Mouse (Mus musculus) frontal cortex, adult 2 months (tissue): ENCODE results near the gene Crabp2. TPM values are rescaled to one million over a fixed set of nuclear protein-coding genes. Genes with fewer than 3 reads are reported as not detected.

Experiments used
- DNase-seq, 2 experiments: peaks; one replicate each; pipeline ENCODE4 v3.0.0; 2022; ENCODE audit warnings: low spot score in 1 of 2; ENCODE audit errors: extremely low spot score in 1 of 2
- polyA plus RNA-seq: library from polyadenylated mRNA; depleted of rRNA; stranded (reverse); fragments of >200 nt; gene quantifications from 2 replicates; pipeline ENCODE4 v1.2.3, GENCODE M21; 2012

Crabp2 gene
- polyA plus RNA-seq, 1 experiment, result 11.0 TPM

DNA sequence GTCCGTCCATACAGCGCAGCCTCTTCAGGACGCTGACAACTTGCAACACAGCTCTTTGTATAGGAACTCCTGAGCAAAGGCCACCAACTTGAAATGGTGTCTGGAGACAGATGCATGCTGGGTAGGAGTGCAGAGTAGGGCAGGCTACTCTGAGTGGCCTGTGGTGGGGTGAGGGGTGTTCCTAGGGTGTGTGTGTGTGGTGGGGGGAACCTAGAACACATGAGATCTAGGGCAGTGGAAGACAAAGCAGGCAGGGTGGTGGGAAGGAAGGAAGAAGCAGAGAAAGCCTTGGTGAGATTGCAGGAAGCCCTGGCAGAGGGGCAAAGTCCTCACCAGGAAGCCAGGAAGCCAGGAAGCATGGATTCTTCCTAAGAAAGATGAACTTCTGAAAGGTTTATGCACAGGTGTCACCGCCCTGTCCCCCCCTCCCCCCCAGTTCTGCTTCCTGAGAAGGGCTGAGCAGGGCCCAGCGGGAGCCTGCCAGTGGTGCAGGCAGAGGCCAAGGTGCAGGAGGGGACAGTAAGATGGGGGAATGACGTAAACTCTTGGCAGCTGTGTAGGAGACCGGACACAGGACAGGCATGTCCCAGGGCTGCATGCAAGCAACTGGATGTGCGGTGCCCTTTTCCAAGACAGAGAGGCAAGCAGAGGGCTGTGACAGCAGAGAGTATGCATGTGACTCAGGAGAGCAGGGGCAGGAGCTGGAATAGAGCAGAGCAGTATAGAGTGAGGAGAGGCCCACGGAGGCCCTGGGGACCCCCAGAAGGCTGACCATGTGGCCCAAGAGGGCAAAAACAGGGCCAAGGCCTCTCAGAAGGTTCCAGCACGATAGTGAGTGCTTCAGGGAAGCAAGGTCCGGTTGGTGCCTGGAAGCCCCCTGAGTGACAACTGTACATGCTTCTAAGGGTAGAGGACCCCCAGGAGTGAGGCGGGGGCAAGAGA is 33.7 kb downstream of the Crabp2 start:
- no peak for DNase-seq

DNA sequence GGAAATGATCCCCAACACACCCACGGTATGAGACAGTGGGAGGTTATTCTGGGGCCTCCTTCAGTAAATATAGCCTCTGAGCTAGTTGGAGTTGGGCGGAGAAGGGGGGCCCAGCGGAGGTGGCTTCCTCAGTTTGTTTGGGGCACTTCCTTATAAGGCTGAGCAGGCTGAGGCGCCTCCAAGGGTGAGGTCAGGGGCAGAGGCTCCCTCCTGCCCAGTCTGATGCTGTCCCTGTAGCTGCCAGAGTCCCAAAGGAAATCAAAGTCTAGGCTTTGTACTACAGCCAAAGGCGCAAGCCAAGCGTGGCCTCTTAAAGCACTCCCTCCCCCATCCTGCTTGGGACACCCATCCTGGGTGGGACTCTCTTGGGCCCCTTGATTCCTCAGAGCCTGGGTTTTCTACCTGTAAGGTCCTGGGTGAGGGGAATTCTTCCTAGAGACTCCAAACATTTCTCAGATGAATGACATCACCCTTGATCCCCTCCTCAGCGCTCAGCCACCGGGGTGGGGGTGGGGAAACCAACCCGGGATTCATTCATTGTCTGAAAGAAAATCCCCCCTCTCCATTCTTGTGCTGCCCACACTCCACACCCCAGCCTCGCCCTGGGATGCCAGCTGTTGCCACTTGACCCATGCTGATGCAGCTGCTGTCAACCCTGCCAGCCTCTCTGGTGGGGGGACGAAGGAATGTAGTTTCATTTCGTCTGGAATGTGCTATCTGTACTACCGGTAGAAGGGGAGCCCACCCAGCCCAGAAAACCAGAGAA is 34.6 kb downstream of the Crabp2 start:
- DNase-seq, result no peak

DNA sequence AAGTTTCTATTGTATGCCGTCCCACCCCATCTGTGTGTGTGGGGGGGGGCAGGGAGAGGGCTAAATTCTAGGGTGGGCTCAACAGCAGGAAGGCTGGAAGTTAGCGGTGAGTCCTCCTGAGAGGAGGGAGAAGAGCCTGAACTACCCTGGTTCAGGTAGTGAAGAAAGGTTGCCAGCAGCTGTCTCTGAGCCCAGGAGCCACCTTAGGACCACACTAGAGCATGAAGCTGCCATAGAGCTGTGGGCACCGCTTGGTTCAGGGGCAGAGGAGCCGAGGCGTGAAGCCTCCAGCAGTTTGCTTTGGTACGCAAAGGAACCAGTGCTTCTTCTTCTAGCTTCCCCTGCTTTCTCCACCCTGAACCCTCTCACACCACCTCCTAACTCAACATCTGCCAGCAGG is 35.2 kb downstream of the Crabp2 start:
- no peak for DNase-seq

DNA sequence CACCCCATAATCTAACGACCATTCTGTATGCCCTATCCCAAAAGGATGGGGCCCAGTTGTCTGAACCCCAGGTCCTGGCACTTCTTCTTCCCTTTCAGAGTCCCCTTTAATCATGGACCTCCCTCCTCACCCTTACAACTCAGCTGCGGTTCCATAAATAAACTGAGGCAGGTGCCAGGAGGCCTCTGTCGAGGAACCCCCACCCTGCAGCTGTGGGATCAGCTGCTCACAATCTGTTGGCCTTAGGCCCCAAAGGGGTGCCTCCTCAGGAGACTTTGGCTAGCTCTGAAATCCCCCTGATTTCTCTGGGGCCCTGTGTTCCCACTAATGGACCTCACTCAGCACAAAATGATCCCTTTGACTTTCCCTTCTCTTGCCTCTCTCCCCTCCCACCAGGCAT is 35.6 kb downstream of the Crabp2 start:
- no peak for DNase-seq

DNA sequence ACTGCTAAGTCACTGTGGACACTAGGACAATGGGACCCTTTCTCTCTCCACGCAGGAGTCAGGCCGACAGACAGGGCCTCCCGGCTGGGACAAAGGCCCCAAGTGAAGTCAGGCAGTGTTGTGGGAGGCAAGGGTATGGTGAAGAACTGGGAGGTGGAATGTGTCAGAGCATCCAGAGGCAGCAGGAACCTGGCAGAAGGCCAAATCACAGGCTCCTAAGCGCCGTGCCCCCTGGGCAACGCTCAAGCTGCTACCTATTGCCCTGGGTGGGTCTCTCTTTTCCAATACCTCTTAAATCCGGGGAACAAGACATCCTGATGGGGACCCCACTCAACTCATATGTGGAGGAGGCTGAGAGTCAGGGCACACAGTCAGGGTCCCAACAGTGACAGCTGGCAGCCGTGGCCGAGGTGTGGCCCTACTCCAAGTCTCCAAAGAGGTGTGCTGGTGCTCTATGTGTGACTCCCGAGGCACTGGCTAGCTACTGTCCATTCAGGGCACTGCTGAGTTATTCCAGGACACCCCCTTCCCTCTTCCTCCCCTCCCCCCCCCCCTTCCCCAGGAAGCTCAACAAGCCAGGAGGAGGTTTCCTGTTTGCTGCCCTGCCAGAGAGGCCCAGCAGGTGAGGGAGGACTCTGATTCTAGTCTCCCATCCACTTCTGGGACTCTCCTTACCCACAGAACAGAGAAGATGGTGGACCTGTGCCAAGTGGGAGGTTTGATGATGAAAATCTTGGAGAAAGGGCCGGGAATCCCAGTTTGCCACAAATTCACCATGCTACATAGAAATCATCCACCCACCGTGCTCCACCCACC is 37.2 kb downstream of the Crabp2 start:
- DNase-seq, result no peak

GRCm38 (mm10) chr3:87986868-87987267 is 38.4 kb downstream of the Crabp2 start:
- DNase-seq, result peak; percentile 81 to 97

GRCm38 (mm10) chr3:87987633-87988032 is 39.2 kb downstream of the Crabp2 start:
- no peak for DNase-seq

DNA sequence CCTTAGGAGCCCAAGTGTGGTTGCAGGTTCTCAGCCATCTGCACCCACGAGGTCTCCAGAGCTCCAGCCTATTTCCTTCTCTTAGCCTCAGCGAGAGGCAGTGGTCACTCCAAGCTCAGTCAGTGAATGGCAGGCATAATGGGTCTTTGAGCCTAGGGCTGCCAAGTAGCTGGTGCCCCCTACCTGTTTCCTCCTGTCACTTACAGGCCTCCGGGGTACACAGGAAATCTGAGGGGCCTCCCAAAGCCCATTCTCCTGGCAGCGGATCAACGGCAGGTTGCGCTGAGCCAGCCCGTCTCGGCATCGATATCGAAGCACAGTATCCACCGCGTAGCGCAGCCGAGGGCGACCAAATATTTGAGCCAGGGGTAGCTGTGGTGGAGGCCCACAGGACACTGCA is 39.6 kb downstream of the Crabp2 start:
- DNase-seq, result no peak

DNA sequence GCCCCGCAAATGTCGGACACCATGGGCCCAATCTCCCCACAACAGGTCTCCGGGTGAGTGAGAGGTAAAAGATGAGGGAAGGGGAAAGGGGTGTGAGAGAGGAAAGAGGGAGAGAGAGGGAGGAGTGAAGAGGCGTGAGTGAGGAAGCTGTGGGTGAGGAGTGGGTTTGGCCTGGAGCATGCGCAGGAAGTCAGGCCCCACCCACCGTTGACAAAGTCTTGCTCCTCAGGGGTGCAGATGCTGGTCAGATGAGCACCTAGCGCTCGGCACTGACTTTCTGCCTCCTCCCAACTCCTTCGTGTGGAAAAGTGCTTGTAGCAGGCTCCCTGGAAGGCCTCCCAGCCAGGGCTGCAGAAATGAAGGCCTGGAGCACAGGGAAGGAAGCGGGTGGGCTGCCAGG is 41.5 kb downstream of the Crabp2 start:
- no peak for DNase-seq

GRCm38 (mm10) chr3:87993436-87993835 is 45.0 kb downstream of the Crabp2 start:
- DNase-seq, result no peak

- DNase-seq, result no peak
Measured at GRCm38 (mm10) chr3:87995331-87995730, 46.9 kb downstream of the Crabp2 start.

GRCm38 (mm10) chr3:87996401-87996800 is 47.9 kb downstream of the Crabp2 start:
- no peak for DNase-seq

DNA sequence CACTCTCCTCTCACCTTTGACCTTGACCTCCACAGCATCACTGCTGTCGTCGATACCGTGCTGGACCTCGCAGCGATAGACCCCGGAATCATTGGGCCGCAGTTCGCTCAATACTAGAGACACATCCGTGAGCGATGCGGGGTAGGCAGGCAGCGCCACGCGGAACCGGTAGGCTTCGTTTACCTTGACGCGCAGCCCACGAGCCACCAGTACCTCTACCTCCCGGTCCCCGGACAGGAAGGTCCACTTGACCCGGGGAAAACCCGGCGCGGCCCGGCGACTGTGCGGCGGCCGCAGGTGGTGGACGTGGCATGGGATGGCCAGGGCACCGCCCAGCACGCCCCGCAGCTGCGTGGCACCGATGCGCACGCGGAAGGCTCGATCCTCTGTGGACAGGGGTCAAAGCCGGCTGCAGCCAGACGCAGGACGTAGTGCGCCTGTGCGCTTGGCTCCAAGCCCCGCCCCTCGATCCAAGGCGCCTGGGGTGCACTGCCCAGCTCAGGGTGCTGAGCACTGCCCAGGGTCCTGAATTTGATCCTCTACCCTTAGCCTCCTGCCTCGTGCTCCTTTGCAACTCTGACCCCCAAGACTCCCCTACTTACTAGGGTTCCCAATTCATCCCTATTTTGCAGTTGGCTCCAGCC is 48.6 kb downstream of the Crabp2 start:
- DNase-seq, result no peak

DNA sequence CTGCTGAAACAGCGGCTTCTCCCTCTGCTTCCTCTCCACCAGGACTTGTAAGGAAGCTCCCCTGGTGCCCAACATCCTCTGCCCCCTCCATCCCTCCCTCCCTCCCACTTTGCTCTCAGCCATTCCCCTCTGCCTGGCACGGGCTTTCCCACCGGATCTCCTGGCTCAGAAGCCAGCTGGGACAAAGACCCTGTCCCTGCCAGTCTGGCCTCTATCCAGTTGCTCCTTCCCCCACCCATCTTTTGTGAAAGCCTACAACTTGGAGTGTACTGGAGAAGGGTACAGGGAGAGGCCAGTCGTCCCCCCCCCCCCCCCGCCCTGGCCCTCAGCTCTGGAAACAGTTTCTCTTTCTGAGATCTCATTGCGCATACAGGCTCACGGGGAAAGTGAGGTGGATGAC is 50.3 kb downstream of the Crabp2 start:
- peak in 1 of 2 experiments; percentile 60 for DNase-seq

- DNase-seq, result no peak
Measured at GRCm38 (mm10) chr3:87999243-87999895, 50.9 kb downstream of the Crabp2 start.

- DNase-seq, result peak in 1 of 2 experiments; percentile 62
Measured at GRCm38 (mm10) chr3:88000181-88000580, 51.7 kb downstream of the Crabp2 start, which contains the start of gene Bcan. TSS of gene Bcan (minus strand) at chr3:88000230.

DNA sequence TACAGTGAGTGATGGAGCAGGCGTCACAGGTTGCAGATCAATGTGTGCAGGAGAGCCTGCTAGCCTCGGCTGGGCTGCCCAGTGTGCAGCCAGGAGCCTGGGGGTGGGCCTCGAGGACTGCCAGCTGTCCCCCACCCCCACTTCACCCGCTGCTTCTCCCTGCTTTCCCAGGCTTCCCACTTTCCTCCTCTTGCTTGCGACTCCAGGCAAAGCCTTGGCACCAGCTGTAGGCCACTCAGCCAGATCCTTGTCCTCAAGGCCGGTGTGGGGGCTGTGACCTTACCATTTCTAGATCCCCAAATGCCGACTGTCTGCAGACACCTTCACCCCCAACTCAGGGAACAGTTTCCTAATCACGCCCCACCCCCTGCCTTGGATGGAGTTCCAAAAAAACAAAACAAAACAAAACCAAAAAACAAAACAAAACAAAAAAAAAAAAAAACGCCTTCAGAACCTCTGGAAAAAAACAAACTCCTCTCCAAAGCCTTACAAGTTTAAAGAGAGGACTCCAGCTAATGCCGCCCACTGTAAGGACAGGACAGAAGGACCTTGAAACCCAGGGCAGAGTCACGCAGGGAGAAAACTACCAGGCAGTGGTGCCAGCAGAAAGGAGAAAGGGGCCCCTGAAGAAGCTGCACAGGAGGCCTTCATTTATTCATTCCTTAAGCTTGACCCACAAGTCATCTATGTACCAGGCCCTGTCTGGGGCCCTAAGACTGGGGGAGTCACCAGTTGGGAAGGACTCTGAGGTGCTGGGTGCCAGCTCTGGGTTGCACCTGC is 52.5 kb downstream of the Crabp2 start:
- no peak for DNase-seq

DNA sequence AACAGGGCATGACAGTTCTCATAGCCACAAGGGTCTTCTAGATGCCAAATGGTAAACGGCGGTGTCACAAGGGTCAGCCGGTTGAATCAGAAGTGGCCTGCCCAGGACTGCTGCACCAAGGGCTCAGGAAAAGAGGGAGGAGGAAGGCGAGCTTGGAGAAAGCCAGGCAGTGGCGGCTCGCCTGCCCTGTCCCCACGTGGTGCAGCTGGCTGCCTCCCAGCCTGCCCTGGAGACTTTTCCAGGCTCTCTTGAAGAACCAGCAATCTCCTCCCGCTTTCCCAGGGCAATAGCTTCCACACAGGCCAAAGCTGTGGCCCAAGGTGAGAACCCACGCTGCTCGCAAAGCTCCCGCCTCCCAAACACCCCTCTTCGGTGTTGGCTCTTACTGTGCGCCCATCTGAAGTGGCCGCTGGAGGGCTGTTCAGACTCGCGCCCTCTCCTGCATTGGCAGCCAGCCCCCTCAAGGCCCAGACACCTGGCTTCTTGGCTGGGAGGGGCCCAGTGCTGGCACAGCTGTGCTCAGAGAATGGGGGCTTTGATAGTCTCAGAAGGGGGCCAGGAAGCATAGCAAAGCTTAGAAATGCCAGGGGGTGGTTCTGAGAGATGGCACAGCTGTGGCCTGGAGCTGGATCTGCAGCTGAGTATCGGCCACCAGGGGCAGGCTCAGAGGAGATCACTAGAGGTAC is 54.0 kb downstream of the Crabp2 start:
- DNase-seq, result no peak
